Mouse (Mus musculus): Measurements from ENCODE around the gene Syt9.

DNA sequence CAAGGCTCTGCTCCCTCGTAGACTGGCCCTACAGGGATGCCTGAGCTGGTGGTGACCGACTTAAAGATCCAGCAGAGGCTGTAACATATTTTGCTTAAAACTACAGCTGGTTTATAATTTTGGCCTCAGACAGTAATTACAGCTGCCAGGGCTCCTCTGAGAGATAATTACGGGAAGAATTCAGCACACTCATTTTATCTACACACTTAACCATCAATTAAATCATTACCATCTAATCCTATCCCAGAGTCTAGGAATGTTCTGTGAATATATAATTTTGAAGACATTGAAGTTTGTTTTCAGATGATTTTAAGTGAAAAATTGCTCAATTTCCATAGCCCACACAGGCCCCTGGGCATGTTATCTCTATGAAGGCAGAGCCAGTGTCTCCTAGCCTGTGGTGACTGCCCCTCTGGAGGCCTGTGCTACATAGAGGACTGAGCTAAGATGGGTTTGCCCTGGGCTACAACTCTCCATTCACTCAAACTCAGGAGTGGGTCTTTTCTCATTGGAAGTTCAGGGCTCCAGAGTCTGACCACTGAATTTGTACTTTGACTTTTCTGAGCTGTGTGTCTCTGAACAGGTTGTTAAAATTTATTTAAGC, 157.7 kb downstream of the Syt9 start:
- no peak for TF ChIP-seq CTCF (IDR thresholded peaks at IDR 0.05; ENCODE audit: borderline replicate concordance, control insufficient read depth, extremely low read depth, insufficient read depth, low read length, poor library complexity)
- TF ChIP-seq POLR2A (IDR thresholded peaks at IDR 0.05; ENCODE audit: control insufficient read depth, extremely low read depth, insufficient read depth, low read length, poor library complexity): no peak
